Mouse (Mus musculus): ENCODE data around the gene Esrra. TPM values are rescaled to one million over a fixed set of nuclear protein-coding genes. Genes with fewer than 3 reads are reported as not detected.
"Not testable (repeated sequence)": the region's sequence is repeated elsewhere in the genome, so short reads cannot be mapped to it uniquely, and the experiment has no call there.

The Esrra gene
- total RNA-seq, 1 experiment from 2014 or later, result 37.9 TPM

GRCm38 (mm10) chr19:6924461-6925306, 3.1 kb upstream of the Esrra start:
- no peak for ATAC-seq (ENCODE audit: extremely low read depth, insufficient number of reproducible peaks, low FRiP score, poor library complexity, severe bottlenecking)

- ATAC-seq (ENCODE audit: extremely low read depth, insufficient number of reproducible peaks, low FRiP score, poor library complexity, severe bottlenecking), result no peak
These were observed 1.5 kb upstream of the Esrra start for GRCm38 (mm10) chr19:6922901-6923735.

GRCm38 (mm10) chr19:6920741-6921636, 624 bp downstream of the Esrra start:
- ATAC-seq (ENCODE audit: extremely low read depth, insufficient number of reproducible peaks, low FRiP score, poor library complexity, severe bottlenecking), result no peak

GRCm38 (mm10) chr19:6919876-6920740, 1.5 kb downstream of the Esrra start:
- no peak for ATAC-seq (ENCODE audit: extremely low read depth, insufficient number of reproducible peaks, low FRiP score, poor library complexity, severe bottlenecking)

- ATAC-seq (ENCODE audit: extremely low read depth, insufficient number of reproducible peaks, low FRiP score, poor library complexity, severe bottlenecking), result no peak
These were observed 2.2 kb downstream of the Esrra start for GRCm38 (mm10) chr19:6919431-6919830.

GRCm38 (mm10) chr19:6918321-6918720, 3.3 kb downstream of the Esrra start:
- ATAC-seq (ENCODE audit: extremely low read depth, insufficient number of reproducible peaks, low FRiP score, poor library complexity, severe bottlenecking), result no peak

- no peak for ATAC-seq (ENCODE audit: extremely low read depth, insufficient number of reproducible peaks, low FRiP score, poor library complexity, severe bottlenecking)
These were observed 5.1 kb downstream of the Esrra start for GRCm38 (mm10) chr19:6916496-6916895.

GRCm38 (mm10) chr19:6915276-6915675, 6.3 kb downstream of the Esrra start:
- ATAC-seq (ENCODE audit: extremely low read depth, insufficient number of reproducible peaks, low FRiP score, poor library complexity, severe bottlenecking), result no peak

GRCm38 (mm10) chr19:6914540-6914939, 7.1 kb downstream of the Esrra start:
- ATAC-seq (ENCODE audit: extremely low read depth, insufficient number of reproducible peaks, low FRiP score, poor library complexity, severe bottlenecking), result no peak

- ATAC-seq (ENCODE audit: extremely low read depth, insufficient number of reproducible peaks, low FRiP score, poor library complexity, severe bottlenecking), result no peak
These were observed 7.6 kb downstream of the Esrra start for GRCm38 (mm10) chr19:6913991-6914390.

GRCm38 (mm10) chr19:6913036-6913435, 8.6 kb downstream of the Esrra start:
- ATAC-seq (ENCODE audit: extremely low read depth, insufficient number of reproducible peaks, low FRiP score, poor library complexity, severe bottlenecking), result no peak

- ATAC-seq (ENCODE audit: extremely low read depth, insufficient number of reproducible peaks, low FRiP score, poor library complexity, severe bottlenecking), result no peak
These were observed 9.2 kb downstream of the Esrra start for GRCm38 (mm10) chr19:6912205-6912970.

GRCm38 (mm10) chr19:6911101-6912074, 10.2 kb downstream of the Esrra start:
- no peak for ATAC-seq (ENCODE audit: extremely low read depth, insufficient number of reproducible peaks, low FRiP score, poor library complexity, severe bottlenecking)

- not testable (repeated sequence) for ATAC-seq (ENCODE audit: extremely low read depth, insufficient number of reproducible peaks, low FRiP score, poor library complexity, severe bottlenecking)
These were observed 11.3 kb downstream of the Esrra start for GRCm38 (mm10) chr19:6910306-6910705.

GRCm38 (mm10) chr19:6909507-6910289, 11.9 kb downstream of the Esrra start, which contains the start of the genes Trmt112 and Prdx5:
Gene Trmt112 (plus strand): TSS chr19:6909698.
Gene Prdx5 (minus strand): TSS chr19:6910106.
- ATAC-seq (ENCODE audit: extremely low read depth, insufficient number of reproducible peaks, low FRiP score, poor library complexity, severe bottlenecking), result peak; percentile 74
